Mouse (Mus musculus) bone marrow, adult 2 months (tissue): ENCODE measurements around the gene Sema4a. TPM values are rescaled to one million over a fixed set of nuclear protein-coding genes. Genes with fewer than 3 reads are reported as not detected.
A peak's percentile ranks its signal among the peaks of the same experiment; 100 is the strongest.

Source experiments
- H3K27ac ChIP-seq: fragments of 200-500 bp; 2 replicates; pipeline ENCODE4 v1.5.1; 2012; ENCODE audit warnings: low read depth, mild to moderate bottlenecking, control low read depth, inconsistent platforms, low read length; ENCODE audit not compliant: control insufficient read depth, poor library complexity, insufficient read depth
- H3K4me1 ChIP-seq: fragments of 200-500 bp; 2 replicates; pipeline ENCODE4 v1.6.1; 2011; ENCODE audit warnings: low read length; ENCODE audit not compliant: control insufficient read depth, insufficient read depth
- H3K4me3 ChIP-seq: fragments of 200-500 bp; replicated peaks from 2 replicates; pipeline ENCODE3; 2011; ENCODE audit warnings: mild to moderate bottlenecking, low read depth, low read length, control low read depth; ENCODE audit not compliant: control insufficient read depth
- CTCF ChIP-seq: fragments of 200-500 bp; IDR thresholded peaks from 2 replicates; pipeline ENCODE4 v1.5.1; 2011; ENCODE audit warnings: low read length, control low read depth; ENCODE audit not compliant: control insufficient read depth, insufficient read depth
- POLR2A ChIP-seq: fragments of 200-500 bp; IDR thresholded peaks from 2 replicates; pipeline ENCODE4 v1.6.1; 2011; ENCODE audit warnings: low read depth, mild to moderate bottlenecking, control low read depth, low read length, borderline replicate concordance; ENCODE audit not compliant: control insufficient read depth
- WGBS: fragments of 180-500 bp; shearing (Covaris S2); methylation state at CpG from one replicate; pipeline ENCODE4 v1.1.7; 2018; 5-methylcytosine and 5-hydroxymethylcytosine counted together
- polyA plus RNA-seq: library from polyadenylated mRNA; stranded (reverse); fragments of >200 nt; gene quantifications from 2 replicates; pipeline ENCODE4 v1.2.4, GENCODE M21; 2011; ENCODE audit warnings: low replicate concordance; ENCODE audit not compliant: missing spikeins, insufficient read depth, insufficient read length

The Sema4a gene
- polyA plus RNA-seq, 1 experiment: 131 TPM

DNA sequence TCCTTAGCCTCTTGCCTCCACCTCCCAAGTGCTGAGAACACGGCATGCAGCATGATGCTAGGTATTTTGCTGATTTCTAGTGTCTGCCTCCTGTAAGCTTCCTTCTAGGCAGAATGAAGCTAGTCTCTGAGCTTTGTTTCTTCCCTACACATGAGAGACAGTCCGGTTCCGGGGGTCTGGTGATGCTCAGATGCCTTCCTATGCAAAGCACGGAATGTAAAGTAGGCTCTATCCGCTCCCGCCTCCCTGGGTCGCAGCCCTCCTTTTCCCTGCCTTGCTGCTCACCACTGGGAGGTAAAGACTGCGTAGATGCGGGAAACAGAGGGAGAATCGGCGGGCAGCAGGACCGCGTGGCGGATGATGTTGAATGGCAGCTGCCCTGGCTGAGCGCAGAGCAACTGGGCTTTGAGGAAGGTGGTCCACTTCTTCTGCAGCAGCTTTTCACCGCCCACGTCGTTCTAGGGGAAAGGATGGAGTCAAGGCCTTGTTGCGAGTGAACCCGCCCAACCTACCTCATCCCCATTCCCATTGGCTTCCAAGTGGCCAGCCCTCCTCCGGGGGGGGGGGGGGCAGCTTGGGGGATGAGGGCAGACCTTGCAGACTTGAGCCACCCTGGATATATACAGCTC lies 11.5 kb downstream of the Sema4a start:
- TF ChIP-seq POLR2A (no peak), CTCF (no peak)
- 74% methylated on average over 21 of the region's 21 CpGs for WGBS
- H3K4me1 ChIP-seq: peaks cover 2% of the 10 kb centered on the region; the same call in 1 of the 2 replicates
- H3K27ac ChIP-seq: no peak overlapping the region
- no peak overlapping the region for H3K4me3 ChIP-seq

DNA sequence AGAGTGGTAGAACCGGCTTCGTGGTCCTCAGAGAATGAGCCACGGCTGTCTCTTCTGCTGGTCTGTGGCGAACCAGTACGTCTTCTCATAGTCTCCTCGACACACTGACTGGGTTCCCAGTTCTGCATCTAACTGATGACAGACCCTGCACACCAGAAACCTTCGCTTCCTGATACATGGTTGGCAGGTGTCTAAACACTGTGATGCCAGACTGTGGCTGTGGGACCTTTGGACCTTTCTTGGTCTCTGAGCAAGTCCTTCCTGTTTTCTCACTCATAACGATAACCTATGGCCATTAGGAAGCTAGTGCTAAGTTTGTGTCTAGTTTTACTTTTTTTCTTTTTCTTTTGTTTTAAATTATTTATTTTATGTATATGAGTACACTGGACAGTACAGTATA lies 12.5 kb downstream of the Sema4a start:
- Histone ChIP-seq H3K4me3 (no peak overlapping the region), H3K27ac (no peak overlapping the region), H3K4me1 (peaks cover 2% of the 10 kb centered on the region; the same call in 1 of the 2 replicates)
- 34% methylated on average over 8 of the region's 8 CpGs for WGBS
- no peak for TF ChIP-seq CTCF
- no peak for TF ChIP-seq POLR2A

GRCm38 (mm10) chr3:88447676-88448183 lies 13.3 kb downstream of the Sema4a start:
- no peak overlapping the region for H3K4me3 ChIP-seq
- 67% methylated on average over 8 of the region's 8 CpGs for WGBS
- TF ChIP-seq POLR2A (no peak), CTCF (no peak)
- H3K27ac ChIP-seq: no peak overlapping the region
- peaks cover 3% of the 10 kb centered on the region for H3K4me1 ChIP-seq

DNA sequence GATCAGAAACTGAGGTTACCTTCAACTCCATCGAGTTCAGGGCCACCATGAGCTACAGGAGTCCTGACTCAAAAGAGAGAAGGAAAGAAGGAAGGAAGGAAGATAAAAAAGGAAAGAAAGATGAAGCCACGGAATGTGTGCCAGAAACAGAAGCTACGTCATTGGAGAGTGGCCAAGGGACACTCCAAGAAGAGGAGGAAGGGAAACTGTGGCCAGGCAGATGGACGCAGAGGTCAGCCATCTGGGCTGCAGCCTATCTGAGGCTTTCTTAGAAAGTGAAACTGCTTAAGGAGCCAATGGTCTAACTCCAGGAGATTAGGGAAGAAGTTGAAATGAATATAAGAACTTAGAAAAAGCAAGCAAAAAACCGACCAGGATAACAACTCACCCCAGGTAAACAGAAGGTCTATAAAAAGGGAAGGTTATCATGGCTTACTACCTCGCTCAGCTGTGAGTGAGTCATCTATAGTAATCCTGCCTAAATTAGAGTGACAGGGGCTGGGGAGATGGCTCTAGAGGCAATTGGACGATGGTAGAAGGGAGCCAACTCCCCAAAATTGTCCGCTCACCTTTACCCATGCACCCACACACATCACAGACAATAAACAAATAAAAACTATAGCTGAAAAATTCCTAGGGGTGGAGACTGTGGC lies 14.4 kb downstream of the Sema4a start:
- Histone ChIP-seq H3K4me3 (no peak overlapping the region), H3K4me1 (peaks cover 6% of the 10 kb centered on the region), H3K27ac (no peak overlapping the region)
- no peak for TF ChIP-seq CTCF
- TF ChIP-seq POLR2A: no peak
- WGBS: 27% methylated on average over 8 of the region's 8 CpGs

- TF ChIP-seq CTCF (no peak), POLR2A (no peak)
- WGBS: 44% methylated on average over 7 of the region's 7 CpGs
- peak overlapping the region; percentile 50 for H3K4me3 ChIP-seq
- H3K4me1 ChIP-seq: peaks cover 10% of the 10 kb centered on the region
- peak overlapping the region; percentile 45; the same call in 1 of the 2 replicates for H3K27ac ChIP-seq
These were observed 18.1 kb downstream of the Sema4a start for GRCm38 (mm10) chr3:88442888-88443287.

DNA sequence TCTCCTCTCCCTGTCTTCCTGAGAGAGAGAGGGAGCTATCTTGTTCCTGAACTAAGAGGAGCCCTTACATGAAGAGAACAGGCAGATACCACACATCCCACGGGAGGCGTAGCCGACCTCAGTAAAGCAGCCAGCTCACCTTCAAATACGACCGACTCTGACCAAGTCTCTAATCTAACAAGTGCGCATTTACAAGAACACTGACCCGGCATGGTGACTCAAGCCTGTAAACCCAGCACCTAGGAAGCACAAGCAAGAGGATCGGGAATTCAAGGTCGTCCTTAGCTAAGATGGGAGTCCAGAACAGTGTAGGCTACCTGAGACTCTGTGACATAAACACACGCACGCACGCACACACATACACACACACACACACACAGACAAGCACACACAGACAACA lies 18.5 kb downstream of the Sema4a start:
- no peak for TF ChIP-seq POLR2A
- no peak for TF ChIP-seq CTCF
- 85% methylated on average over 12 of the region's 12 CpGs for WGBS
- Histone ChIP-seq H3K4me1 (peaks cover 10% of the 10 kb centered on the region), H3K27ac (peak overlapping the region; percentile 45; the same call in 1 of the 2 replicates), H3K4me3 (peak overlapping the region; percentile 50)

DNA sequence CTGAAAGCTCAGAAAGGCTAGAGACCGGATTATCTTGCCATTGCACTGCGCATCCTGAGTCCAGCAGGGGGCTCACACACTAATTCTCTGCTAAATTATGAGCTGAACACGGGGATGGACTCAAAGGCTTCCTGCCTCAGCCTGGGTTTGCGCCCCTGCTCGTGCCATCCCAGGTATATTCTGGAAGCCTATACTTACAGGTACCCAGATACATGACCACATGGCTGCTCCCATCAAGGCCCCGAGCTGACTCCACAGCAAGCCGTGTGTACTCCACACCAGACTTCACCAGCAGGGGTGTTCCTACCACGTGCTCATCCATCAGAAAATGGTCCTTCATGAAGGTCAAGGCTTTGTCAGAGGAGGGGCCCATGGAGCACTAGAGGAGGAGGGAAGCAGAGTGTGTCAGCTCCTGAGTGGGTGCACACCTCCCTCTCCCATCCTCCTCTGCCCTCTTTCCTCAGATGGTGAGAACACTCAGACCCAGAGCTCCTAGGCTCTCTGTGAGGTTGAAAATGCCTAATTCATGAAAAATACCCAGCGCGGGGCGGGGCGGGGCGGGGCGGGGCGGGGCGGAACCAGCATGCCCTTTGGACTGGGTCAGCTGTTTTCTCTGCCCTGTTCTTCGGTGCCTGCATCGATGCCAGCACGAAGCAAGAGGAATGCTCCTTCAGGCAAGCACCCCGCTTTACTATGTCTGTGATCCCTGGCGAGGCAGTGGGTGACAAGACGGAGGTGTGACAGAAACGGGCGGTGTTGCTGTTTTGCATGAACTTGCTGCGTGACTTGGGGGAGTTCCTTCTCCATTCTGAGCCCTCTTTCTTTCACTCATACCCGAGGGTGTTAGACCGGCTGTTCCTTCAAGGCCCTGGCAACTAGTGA lies 20.2 kb downstream of the Sema4a start:
- WGBS: 14% methylated on average over 27 of the region's 27 CpGs
- TF ChIP-seq CTCF (peak; percentile 47; the same call in 1 of the 2 replicates), POLR2A (no peak)
- peaks cover 9% of the 10 kb centered on the region for H3K4me1 ChIP-seq
- H3K4me3 ChIP-seq: peak overlapping the region; percentile 68
- no peak overlapping the region for H3K27ac ChIP-seq

GRCm38 (mm10) chr3:88439582-88439981 lies 21.4 kb downstream of the Sema4a start:
- H3K4me3 ChIP-seq: no peak overlapping the region
- H3K27ac ChIP-seq: no peak overlapping the region
- peaks cover 9% of the 10 kb centered on the region for H3K4me1 ChIP-seq
- 80% methylated on average over 4 of the region's 4 CpGs for WGBS
- TF ChIP-seq CTCF (no peak), POLR2A (no peak)

DNA sequence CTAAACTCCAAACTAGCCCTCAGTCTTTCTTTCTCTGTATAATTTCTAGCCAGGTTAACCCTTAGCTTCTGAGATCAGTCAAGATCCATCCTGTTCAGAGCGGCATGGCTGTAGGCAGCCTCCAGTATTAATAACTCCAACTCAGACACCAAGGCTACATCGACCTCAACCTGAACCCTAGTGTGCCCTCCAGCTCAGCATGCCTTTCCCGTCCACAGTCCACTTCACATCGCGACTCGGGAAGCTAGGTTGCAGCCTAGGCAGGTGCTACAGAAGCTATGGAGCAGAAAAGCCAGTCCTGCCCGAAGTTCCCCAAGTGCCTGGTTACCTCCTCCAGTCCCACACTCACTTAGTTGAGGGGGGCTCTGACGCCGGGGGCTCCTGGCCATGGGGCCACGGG lies 23.5 kb downstream of the Sema4a start:
- peaks cover 5% of the 10 kb centered on the region for H3K4me1 ChIP-seq
- 84% methylated on average over 10 of the region's 10 CpGs for WGBS
- TF ChIP-seq POLR2A (no peak), CTCF (no peak)

More for the DNA sequence above, 23.5 kb downstream of the Sema4a start:
- no peak overlapping the region for H3K4me3 ChIP-seq
- no peak overlapping the region for H3K27ac ChIP-seq
